Mouse (Mus musculus) liver, postnatal 0 days (tissue): Measurements from ENCODE around the gene 2610001J05Rik. TPM values are rescaled to one million over a fixed set of nuclear protein-coding genes. Genes with fewer than 3 reads are reported as not detected.

Experiments
- ATAC-seq: fragments of 200-750 bp; cut with Nextera tagmentation; 2 replicates; pipeline ENCODE4 v1.8.0; 2017; ENCODE audit warnings: mild to moderate bottlenecking, moderate library complexity
- DNase-seq: peaks from one replicate; pipeline ENCODE4 v3.0.0-alpha.2; 2016
- H3K27ac ChIP-seq: fragments of 300-500 bp; sonication (generic); 2 replicates; pipeline ENCODE4 v1.5.1; 2014; ENCODE audit warnings: antibody characterized with exemption, moderate library complexity, mild to moderate bottlenecking, low read depth
- H3K27me3 ChIP-seq: fragments of 300-500 bp; sonication (generic); 2 replicates; pipeline ENCODE4 v1.6.1; 2014; ENCODE audit warnings: low read length, control low read depth, mixed read lengths; ENCODE audit not compliant: insufficient read depth
- H3K36me3 ChIP-seq: fragments of 300-500 bp; sonication (generic); replicated peaks from 2 replicates; pipeline ENCODE4 v1.6.1; 2014; ENCODE audit warnings: mild to moderate bottlenecking, control low read depth, low read length, moderate library complexity, mixed read lengths; ENCODE audit not compliant: insufficient read depth
- H3K4me1 ChIP-seq: fragments of 300-500 bp; sonication (generic); 2 replicates; pipeline ENCODE4 v1.6.1; 2014; ENCODE audit warnings: antibody characterized with exemption, mild to moderate bottlenecking, control low read depth; ENCODE audit not compliant: insufficient read depth
- H3K4me2 ChIP-seq: fragments of 300-500 bp; sonication (generic); 2 replicates; pipeline ENCODE4 v1.6.1; 2014; ENCODE audit warnings: low read depth, mild to moderate bottlenecking, low read length, moderate library complexity, mixed read lengths
- H3K4me3 ChIP-seq: fragments of 300-500 bp; sonication (generic); 2 replicates; pipeline ENCODE4 v1.5.1; 2014; ENCODE audit warnings: low read depth, low read length
- H3K9ac ChIP-seq: fragments of 300-500 bp; sonication (generic); replicated peaks from 2 replicates; pipeline ENCODE4 v1.6.1; 2014; ENCODE audit warnings: mild to moderate bottlenecking, moderate library complexity
- H3K9me3 ChIP-seq: fragments of 300-500 bp; sonication (generic); 2 replicates; pipeline ENCODE4 v1.6.1; 2016; ENCODE audit warnings: mild to moderate bottlenecking, control low read depth, low read length, mixed read lengths
- CTCF ChIP-seq: sonication (generic); IDR thresholded peaks from 2 replicates; pipeline ENCODE4 v1.5.1; 2016; ENCODE audit warnings: antibody characterized with exemption, low read depth
- EP300 ChIP-seq: IDR thresholded peaks from 2 replicates; pipeline ENCODE4 v1.6.1; 2016; ENCODE audit warnings: antibody characterized with exemption, low read depth, mild to moderate bottlenecking
- WGBS: fragments of 180-500 bp; shearing (Covaris S2); extraction: QIAGEN DNeasy Blood & Tissue Kit; methylation state at CpG from one replicate; pipeline ENCODE4 v1.1.7; 2014; ENCODE audit not compliant: insufficient replicate concordance; 5-methylcytosine and 5-hydroxymethylcytosine counted together
- polyA plus RNA-seq: library from polyadenylated mRNA; unstranded; fragments of >200 nt; fragmentation: Nextera tagmentation; extraction: Ambion mirVana; gene quantifications from 2 replicates; pipeline ENCODE4 v1.2.1, GENCODE M21; 2015

Gene 2610001J05Rik
- polyA plus RNA-seq, 1 experiment from 2014 or later: 39.2 TPM

DNA sequence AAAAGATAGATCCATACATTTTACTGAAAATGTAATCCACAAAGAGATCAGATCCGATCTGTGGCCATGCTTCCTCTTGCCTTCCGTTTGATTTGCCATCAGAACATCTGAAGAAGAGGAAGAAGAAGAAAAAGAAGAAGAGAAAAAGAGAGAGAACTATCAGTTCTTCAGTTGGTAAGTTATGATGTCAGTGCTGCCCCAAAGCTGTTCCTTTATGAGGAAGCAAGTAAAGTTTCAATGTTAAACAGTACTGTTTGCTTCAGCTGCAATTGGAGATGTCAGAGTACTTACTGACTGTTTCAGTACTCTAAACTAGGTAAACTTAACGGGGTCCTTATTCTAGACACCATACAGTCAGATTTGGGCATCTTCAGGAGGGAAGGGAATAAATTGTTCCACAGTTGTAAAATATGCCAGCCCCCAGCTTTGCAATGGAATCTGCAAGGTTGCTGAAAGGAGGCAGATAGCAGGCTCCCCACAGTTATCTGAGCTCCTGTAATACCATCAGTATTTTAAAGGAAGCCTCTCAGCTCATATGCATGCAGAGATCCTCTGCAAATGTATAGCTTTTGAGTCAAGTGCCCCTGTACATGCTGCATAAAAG is 34.2 kb downstream of the 2610001J05Rik start:
- no peaks in the 10 kb centered on the region for H3K9me3 ChIP-seq
- 43% methylated on average over 3 of the region's 3 CpGs for WGBS
- DNase-seq (no peak), ATAC-seq (no peak)
- no peak overlapping the region for H3K27ac ChIP-seq
- H3K36me3 ChIP-seq: no peaks in the 10 kb centered on the region
- no peak overlapping the region for H3K4me2 ChIP-seq
- no peak for TF ChIP-seq CTCF
- no peak for TF ChIP-seq EP300
- no peak overlapping the region for H3K4me3 ChIP-seq
- H3K27me3 ChIP-seq: peaks cover 11% of the 10 kb centered on the region; the same call in 1 of the 2 replicates
- H3K9ac ChIP-seq: no peak overlapping the region
- H3K4me1 ChIP-seq: no peaks in the 10 kb centered on the region

DNA sequence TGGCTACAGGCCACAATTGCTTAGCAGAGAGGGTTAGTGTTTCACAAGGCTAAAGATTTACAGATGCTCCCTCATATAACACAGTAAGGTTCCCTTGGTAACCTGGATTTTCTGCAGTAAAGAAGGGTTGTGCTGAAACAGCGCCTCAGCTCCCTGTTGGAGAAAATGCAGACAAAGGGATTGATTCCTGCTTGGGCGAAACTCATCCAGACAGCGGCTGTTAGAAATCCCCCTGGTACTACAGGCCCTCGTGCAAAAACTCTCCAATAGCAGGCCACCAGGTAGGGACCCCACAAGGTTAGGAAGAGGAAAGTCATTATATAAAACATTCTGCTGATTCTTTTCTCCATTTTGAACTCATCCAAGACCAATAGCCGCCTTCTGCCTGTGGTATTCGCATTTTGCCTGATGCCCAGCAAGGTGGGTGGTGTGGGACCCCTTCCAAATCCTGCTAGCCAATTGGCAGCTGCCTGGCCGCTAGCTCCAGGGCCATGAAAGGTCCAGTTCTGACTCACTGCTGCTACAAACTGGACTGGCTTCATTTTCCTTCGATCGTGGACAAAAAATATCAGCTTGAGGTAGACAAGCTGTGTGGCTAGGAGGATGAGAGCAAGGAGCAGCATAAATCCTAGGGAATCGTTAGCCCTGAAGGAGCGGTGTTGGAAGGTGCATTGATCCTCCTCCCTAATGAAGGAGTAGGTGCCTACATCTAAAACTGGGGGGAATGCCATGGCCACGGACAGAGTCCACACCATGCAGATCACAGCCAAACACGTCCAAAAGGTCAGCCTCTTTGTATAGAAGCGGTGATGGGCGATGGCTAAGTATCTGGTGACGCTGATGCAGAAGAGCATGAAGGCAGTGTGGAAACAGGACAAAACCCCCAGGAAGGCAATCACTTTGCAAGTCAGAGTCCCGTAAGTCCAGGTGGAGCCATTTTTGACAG is 35.3 kb downstream of the 2610001J05Rik start:
- ATAC-seq: no peak
- Histone ChIP-seq H3K27ac (no peak overlapping the region), H3K4me2 (no peak overlapping the region), H3K4me3 (no peak overlapping the region), H3K27me3 (peaks cover 11% of the 10 kb centered on the region; the same call in 1 of the 2 replicates), H3K9me3 (no peaks in the 10 kb centered on the region), H3K36me3 (no peaks in the 10 kb centered on the region), H3K4me1 (no peaks in the 10 kb centered on the region), H3K9ac (no peak overlapping the region)
- DNase-seq: no peak
- TF ChIP-seq EP300: no peak
- TF ChIP-seq CTCF: no peak
- 66% methylated on average over 17 of the region's 17 CpGs for WGBS

DNA sequence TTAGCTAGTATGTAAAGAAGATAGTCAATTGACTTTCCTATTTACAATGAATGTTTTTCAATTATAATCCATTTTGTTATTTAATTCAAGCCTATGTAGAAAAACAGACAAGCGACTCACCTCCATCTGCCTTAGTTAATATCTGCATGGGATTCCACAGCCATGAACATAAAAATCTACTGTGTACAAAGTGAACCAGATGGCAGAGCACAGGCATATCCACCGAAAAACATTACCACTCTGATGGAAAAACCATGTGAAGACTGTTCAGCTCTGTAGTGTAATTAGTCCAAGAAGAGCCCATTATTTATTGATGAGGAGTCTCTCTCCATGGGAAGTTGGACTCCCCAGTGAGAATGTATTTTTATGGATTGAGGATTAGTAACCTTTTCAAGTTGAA is 38.5 kb downstream of the 2610001J05Rik start:
- Histone ChIP-seq H3K4me3 (no peak overlapping the region), H3K4me2 (no peak overlapping the region), H3K27ac (no peak overlapping the region), H3K9me3 (no peaks in the 10 kb centered on the region), H3K36me3 (no peaks in the 10 kb centered on the region), H3K9ac (no peak overlapping the region), H3K4me1 (no peaks in the 10 kb centered on the region), H3K27me3 (peaks cover 11% of the 10 kb centered on the region; the same call in 1 of the 2 replicates)
- no peak for ATAC-seq
- 67% methylated on average over 2 of the region's 2 CpGs for WGBS
- DNase-seq: no peak
- no peak for TF ChIP-seq CTCF
- no peak for TF ChIP-seq EP300

DNA sequence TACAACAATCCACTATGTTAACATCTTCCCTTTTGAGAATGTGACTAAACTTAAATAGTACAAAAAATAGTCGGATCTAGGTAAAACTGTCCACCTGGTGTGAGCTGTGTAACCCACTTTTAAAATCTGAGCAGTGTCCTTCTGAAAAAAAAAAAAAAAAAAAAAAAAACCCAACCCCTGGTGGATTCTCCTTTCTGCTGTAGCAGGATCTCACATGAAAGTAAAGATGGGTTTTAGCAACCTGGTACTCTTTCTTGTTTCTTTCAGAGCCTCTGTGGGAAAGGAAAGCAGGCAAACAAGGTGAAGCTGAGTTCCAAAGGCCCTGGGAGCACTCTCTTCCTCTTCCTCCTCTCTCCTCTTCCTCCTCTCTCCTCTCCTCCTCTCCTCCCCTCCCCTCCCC is 42.4 kb downstream of the 2610001J05Rik start:
- H3K4me3 ChIP-seq: no peak overlapping the region
- no peaks in the 10 kb centered on the region for H3K27me3 ChIP-seq
- H3K27ac ChIP-seq: no peak overlapping the region
- TF ChIP-seq CTCF (no peak), EP300 (no peak)
- no peak overlapping the region for H3K9ac ChIP-seq
- WGBS: 53% methylated on average over 1 of the region's 1 CpGs
- ATAC-seq: no peak
- H3K4me2 ChIP-seq: no peak overlapping the region
- no peaks in the 10 kb centered on the region for H3K4me1 ChIP-seq
- H3K9me3 ChIP-seq: no peaks in the 10 kb centered on the region
- H3K36me3 ChIP-seq: no peaks in the 10 kb centered on the region
- DNase-seq: no peak

Other genes with a start within 250 kb of the 2610001J05Rik start
- gene Bmt2, start 193.6 kb downstream of the 2610001J05Rik start, polyA plus RNA-seq: 3.2 TPM in 2 replicates
- gene Gpr85, start 31.6 kb downstream of the 2610001J05Rik start, polyA plus RNA-seq: 0.11 and 0.18 TPM in 2 replicates